Mouse (Mus musculus) hindbrain, embryonic 16.5 days (tissue): ENCODE data around the gene Wfdc3. TPM values are rescaled to one million over a fixed set of nuclear protein-coding genes. Genes with fewer than 3 reads are reported as not detected.
A peak's percentile ranks its signal among the peaks of the same experiment; 100 is the strongest.

Experiments used
- ATAC-seq: fragments of 200-750 bp; cut with Nextera tagmentation; 2 replicates; pipeline ENCODE4 v1.8.0; 2017; ENCODE audit warnings: moderate TSS enrichment, moderate library complexity
- H3K27ac ChIP-seq: fragments of 300-500 bp; sonication (generic); 2 replicates; pipeline ENCODE4 v1.5.1; 2014; ENCODE audit warnings: low read depth, mild to moderate bottlenecking, control low read depth, low read length, moderate library complexity
- H3K27me3 ChIP-seq: fragments of 300-500 bp; sonication (generic); replicated peaks from 2 replicates; pipeline ENCODE4 v1.6.1; 2014; ENCODE audit warnings: low read length; ENCODE audit not compliant: control insufficient read depth, insufficient read depth
- H3K36me3 ChIP-seq: fragments of 300-500 bp; sonication (generic); 2 replicates; pipeline ENCODE4 v1.6.1; 2014; ENCODE audit warnings: mild to moderate bottlenecking, low read length, moderate library complexity, mixed read lengths; ENCODE audit not compliant: control insufficient read depth, insufficient read depth
- H3K4me1 ChIP-seq: fragments of 300-500 bp; sonication (generic); 2 replicates; pipeline ENCODE4 v1.6.1; 2014; ENCODE audit warnings: low read depth, low read length; ENCODE audit not compliant: control insufficient read depth, insufficient read depth
- H3K4me2 ChIP-seq: fragments of 300-500 bp; sonication (generic); 2 replicates; pipeline ENCODE4 v1.6.1; 2014; ENCODE audit warnings: mild to moderate bottlenecking, low read length, control low read depth, moderate library complexity
- H3K4me3 ChIP-seq: fragments of 300-500 bp; sonication (generic); 2 replicates; pipeline ENCODE4 v1.5.1; 2014; ENCODE audit warnings: mild to moderate bottlenecking, low read length, control low read depth, moderate library complexity
- H3K9ac ChIP-seq: fragments of 300-500 bp; sonication (generic); 2 replicates; pipeline ENCODE4 v1.6.1; 2014; ENCODE audit warnings: low read depth, mild to moderate bottlenecking, control low read depth, low read length, moderate library complexity
- H3K9me3 ChIP-seq: fragments of 300-500 bp; sonication (generic); 2 replicates; pipeline ENCODE4 v1.6.1; 2014; ENCODE audit warnings: mild to moderate bottlenecking, low read length, moderate library complexity; ENCODE audit not compliant: control insufficient read depth
- WGBS: fragments of 180-500 bp; shearing (Covaris S2); extraction: QIAGEN DNeasy Blood & Tissue Kit; methylation state at CpG from one replicate; pipeline ENCODE4 v1.1.7; 2014; 5-methylcytosine and 5-hydroxymethylcytosine counted together
- polyA plus RNA-seq: library from polyadenylated mRNA; unstranded; fragments of >200 nt; fragmentation: Nextera tagmentation; extraction: Ambion mirVana; gene quantifications from 2 replicates; pipeline ENCODE4 v1.2.1, GENCODE M21; 2015

Gene Wfdc3
- polyA plus RNA-seq, 1 experiment from 2014 or later = 1.7 TPM

GRCm38 (mm10) chr2:164767812-164768540, 22.2 kb upstream of the Wfdc3 start:
- Histone ChIP-seq H3K9ac (no peak overlapping the region), H3K4me2 (no peak overlapping the region), H3K4me1 (peaks cover 6% of the 10 kb centered on the region), H3K27me3 (no peaks in the 10 kb centered on the region), H3K27ac (no peak overlapping the region), H3K9me3 (no peaks in the 10 kb centered on the region), H3K4me3 (no peak overlapping the region), H3K36me3 (peaks cover 33% of the 10 kb centered on the region)
- ATAC-seq = no peak
- WGBS = 94% methylated on average over 15 of the region's 15 CpGs

- 82% methylated on average over 3 of the region's 3 CpGs for WGBS
- Histone ChIP-seq H3K4me3 (no peak overlapping the region), H3K27me3 (no peaks in the 10 kb centered on the region), H3K4me2 (no peak overlapping the region), H3K4me1 (peaks cover 6% of the 10 kb centered on the region), H3K9me3 (no peaks in the 10 kb centered on the region), H3K9ac (no peak overlapping the region), H3K36me3 (peaks cover 40% of the 10 kb centered on the region), H3K27ac (no peak overlapping the region)
- no peak for ATAC-seq
These were observed 20.1 kb upstream of the Wfdc3 start for GRCm38 (mm10) chr2:164765841-164766240.

GRCm38 (mm10) chr2:164762593-164762992, 16.9 kb upstream of the Wfdc3 start:
- no peak overlapping the region for H3K4me3 ChIP-seq
- 92% methylated on average over 7 of the region's 7 CpGs for WGBS
- H3K4me1 ChIP-seq = no peaks in the 10 kb centered on the region
- H3K27me3 ChIP-seq = no peaks in the 10 kb centered on the region
- H3K9ac ChIP-seq = no peak overlapping the region
- no peak overlapping the region for H3K4me2 ChIP-seq
- no peak overlapping the region for H3K27ac ChIP-seq
- H3K9me3 ChIP-seq = no peaks in the 10 kb centered on the region
- peaks cover 46% of the 10 kb centered on the region for H3K36me3 ChIP-seq
- no peak for ATAC-seq

GRCm38 (mm10) chr2:164761971-164762370, 16.2 kb upstream of the Wfdc3 start:
- WGBS = 93% methylated on average over 4 of the region's 4 CpGs
- no peak overlapping the region for H3K9ac ChIP-seq
- H3K36me3 ChIP-seq = peaks cover 45% of the 10 kb centered on the region

GRCm38 (mm10) chr2:164761502-164761901, 15.8 kb upstream of the Wfdc3 start:
- WGBS = 86% methylated on average over 2 of the region's 2 CpGs
- ATAC-seq = peak; percentile 58; the same call in 1 of the 2 replicates

More at GRCm38 (mm10) chr2:164761971-164762370, 16.2 kb upstream of the Wfdc3 start:
- Histone ChIP-seq H3K4me2 (no peak overlapping the region), H3K27me3 (no peaks in the 10 kb centered on the region), H3K4me3 (no peak overlapping the region), H3K9me3 (no peaks in the 10 kb centered on the region), H3K27ac (no peak overlapping the region), H3K4me1 (no peaks in the 10 kb centered on the region)
- ATAC-seq = no peak

GRCm38 (mm10) chr2:164760059-164760833, 14.5 kb upstream of the Wfdc3 start:
- Histone ChIP-seq H3K9me3 (no peaks in the 10 kb centered on the region), H3K36me3 (peaks cover 48% of the 10 kb centered on the region), H3K27me3 (no peaks in the 10 kb centered on the region), H3K27ac (no peak overlapping the region), H3K9ac (no peak overlapping the region), H3K4me1 (no peaks in the 10 kb centered on the region), H3K4me2 (no peak overlapping the region), H3K4me3 (no peak overlapping the region)
- no peak for ATAC-seq
- WGBS = 92% methylated on average over 4 of the region's 4 CpGs

More at GRCm38 (mm10) chr2:164761502-164761901, 15.8 kb upstream of the Wfdc3 start:
- H3K4me3 ChIP-seq = no peak overlapping the region
- no peaks in the 10 kb centered on the region for H3K9me3 ChIP-seq
- no peaks in the 10 kb centered on the region for H3K4me1 ChIP-seq
- no peak overlapping the region for H3K9ac ChIP-seq
- H3K4me2 ChIP-seq = no peak overlapping the region
- H3K27me3 ChIP-seq = no peaks in the 10 kb centered on the region
- peaks cover 46% of the 10 kb centered on the region for H3K36me3 ChIP-seq
- H3K27ac ChIP-seq = no peak overlapping the region

- no peak overlapping the region for H3K4me3 ChIP-seq
- 83% methylated on average over 1 of the region's 1 CpGs for WGBS
- no peak overlapping the region for H3K4me2 ChIP-seq
- H3K27me3 ChIP-seq = no peaks in the 10 kb centered on the region
- no peak for ATAC-seq
- no peaks in the 10 kb centered on the region for H3K9me3 ChIP-seq
- no peak overlapping the region for H3K27ac ChIP-seq
- H3K4me1 ChIP-seq = no peaks in the 10 kb centered on the region
- H3K9ac ChIP-seq = no peak overlapping the region
- H3K36me3 ChIP-seq = peaks cover 53% of the 10 kb centered on the region
These were observed 13.0 kb upstream of the Wfdc3 start for GRCm38 (mm10) chr2:164758692-164759091.

GRCm38 (mm10) chr2:164757841-164758240, 12.1 kb upstream of the Wfdc3 start:
- Histone ChIP-seq H3K4me1 (no peaks in the 10 kb centered on the region), H3K4me3 (no peak overlapping the region), H3K9ac (no peak overlapping the region), H3K4me2 (no peak overlapping the region), H3K9me3 (no peaks in the 10 kb centered on the region), H3K27me3 (no peaks in the 10 kb centered on the region), H3K27ac (no peak overlapping the region), H3K36me3 (peaks cover 54% of the 10 kb centered on the region)
- ATAC-seq = no peak
- WGBS = 97% methylated on average over 8 of the region's 11 CpGs

GRCm38 (mm10) chr2:164754800-164755199, 9.1 kb upstream of the Wfdc3 start:
- ATAC-seq = no peak
- Histone ChIP-seq H3K4me3 (no peak overlapping the region), H3K36me3 (peaks cover 49% of the 10 kb centered on the region), H3K9me3 (no peaks in the 10 kb centered on the region), H3K9ac (no peak overlapping the region), H3K27ac (no peak overlapping the region), H3K27me3 (no peaks in the 10 kb centered on the region), H3K4me2 (no peak overlapping the region), H3K4me1 (no peaks in the 10 kb centered on the region)
- 86% methylated on average over 2 of the region's 2 CpGs for WGBS
